Mouse (Mus musculus) pancreas, adult 10 weeks (tissue): Measurements from ENCODE around the gene Kti12. TPM values are rescaled to one million over a fixed set of nuclear protein-coding genes. Genes with fewer than 3 reads are reported as not detected.

ENCODE experiments used
- polyA plus RNA-seq: library from polyadenylated mRNA; stranded (reverse); fragments of 350-450 nt; fragmentation: Illumina TruSeq; extraction: RNeasy Lipid Tissue Mini Kit (QIAGEN cat#74804); gene quantifications from one replicate; pipeline ENCODE4 v1.2.3, GENCODE M21; 2015; ENCODE audit warnings: low read depth, low replicate concordance; ENCODE audit not compliant: insufficient read depth

Gene Kti12
- 6.8 TPM for polyA plus RNA-seq

DNA sequence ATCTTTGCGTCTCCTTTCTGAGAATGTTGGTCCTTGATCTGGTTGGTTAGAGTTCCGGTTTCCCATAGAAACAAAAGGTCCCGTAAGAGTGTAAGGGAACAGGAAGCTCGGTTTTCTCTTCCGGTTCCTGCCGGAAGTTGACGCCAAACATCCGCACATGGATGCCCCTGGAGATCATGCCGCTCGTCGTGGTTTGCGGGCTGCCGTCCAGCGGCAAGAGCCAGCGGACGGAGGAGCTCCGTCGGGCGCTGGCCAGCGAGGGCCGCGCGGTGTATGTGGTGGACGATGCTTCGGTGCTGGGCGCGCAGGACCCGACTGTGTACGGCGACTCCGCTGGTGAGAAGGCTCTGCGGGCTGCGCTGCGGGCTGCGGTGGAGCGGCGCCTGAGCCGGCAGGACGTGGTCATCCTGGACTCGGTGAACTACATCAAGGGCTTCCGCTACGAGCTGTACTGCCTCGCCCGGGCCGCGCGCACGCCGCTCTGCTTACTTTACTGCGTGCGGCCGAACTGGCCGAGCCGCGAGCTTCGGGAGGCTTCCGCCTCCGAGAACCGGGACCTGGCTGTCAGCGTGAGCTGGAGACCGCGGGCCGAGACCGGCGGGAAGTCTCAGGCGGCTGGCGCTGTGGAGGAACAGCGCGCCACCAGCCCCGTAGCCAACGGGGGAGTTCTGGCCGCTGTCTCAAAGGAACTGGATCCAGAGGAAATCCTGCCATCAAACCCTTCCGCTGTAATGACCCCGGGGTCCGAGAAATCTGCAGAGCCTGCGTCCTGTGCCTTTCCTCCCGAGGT is at the start of gene Kti12:
Gene Kti12, plus strand, starts transcription at position 71 of the 790 bp plus-strand sequence.

DNA sequence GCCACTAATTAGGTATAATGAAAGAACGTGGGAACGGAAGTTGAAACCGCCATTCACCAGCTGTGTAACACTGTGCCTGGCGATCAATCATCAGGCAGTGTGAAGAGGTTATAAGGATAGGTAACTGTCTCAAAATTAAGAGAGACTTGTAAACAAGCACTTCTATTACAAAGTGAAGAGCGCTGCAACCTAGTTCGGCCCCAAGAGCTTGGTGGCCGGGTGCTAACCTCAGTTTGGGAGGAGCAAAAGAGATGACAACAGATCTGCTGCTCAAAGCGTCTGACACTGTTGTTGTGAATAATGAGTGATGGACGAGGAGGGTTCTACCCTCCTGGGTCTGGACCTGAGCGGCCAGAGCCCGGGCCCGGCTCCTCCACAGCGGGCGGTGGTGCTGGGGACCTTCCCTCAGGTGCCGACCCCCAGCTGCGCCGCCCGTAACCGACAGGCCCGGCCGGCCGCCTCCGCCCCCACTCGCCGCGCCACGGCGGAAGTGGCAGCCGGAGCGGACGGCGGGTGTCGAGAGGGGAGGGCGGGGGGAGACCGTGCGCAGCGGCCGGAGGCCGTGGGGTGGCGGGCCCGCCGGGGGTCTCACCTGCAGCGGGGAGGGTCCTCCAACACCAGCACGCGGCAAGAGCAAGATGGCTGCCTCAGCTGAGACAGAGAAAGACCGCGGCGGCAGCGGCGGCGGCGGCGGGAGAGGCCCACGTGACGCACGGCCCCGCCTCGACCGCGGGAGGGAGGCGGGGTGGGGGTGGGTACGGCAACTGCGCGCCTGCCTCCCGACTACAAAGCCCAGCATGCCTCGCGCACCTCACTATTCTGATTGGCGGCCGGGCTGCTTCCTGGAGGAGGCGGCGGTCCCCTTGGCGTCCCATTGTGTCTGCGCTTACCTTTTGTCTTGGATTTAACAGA is 14.4 kb upstream of the Kti12 start, which contains the start of gene Btf3l4:
Gene Btf3l4, minus strand, starts transcription at position 699 of the 912 bp plus-strand sequence.

GRCm38 (mm10) chr4:108834115-108834970 is 13.2 kb upstream of the Kti12 start, which contains the start of gene Txndc12:
Gene Txndc12 (plus strand): TSS chr4:108834601.

GRCm38 (mm10) chr4:108848505-108848848 is 892 bp downstream of the Kti12 start, which contains the start of gene A730015C16Rik:
Gene A730015C16Rik (minus strand): TSS chr4:108848619.

GRCm38 (mm10) chr4:108878963-108879822 is 31.6 kb downstream of the Kti12 start, which contains the start of gene Rab3b:
Gene Rab3b (plus strand): TSS chr4:108879063.

Other genes with a start within 250 kb of the Kti12 start
- 30.5 TPM for gene Cc2d1b, start 227.8 kb upstream of the Kti12 start, polyA plus RNA-seq
- not detected for gene 3110021N24Rik, start 128.1 kb upstream of the Kti12 start, polyA plus RNA-seq
- gene Zfyve9, start 67.0 kb upstream of the Kti12 start, polyA plus RNA-seq = 3.9 TPM
- 13.4 TPM for gene Btf3l4, start 14.2 kb upstream of the Kti12 start, polyA plus RNA-seq
- 11.9 TPM for gene Txndc12, start 13.2 kb upstream of the Kti12 start, polyA plus RNA-seq
- gene A730015C16Rik, start 834 bp downstream of the Kti12 start, polyA plus RNA-seq = not detected
- gene Rab3b, start 31.3 kb downstream of the Kti12 start, polyA plus RNA-seq = 1.9 TPM
- gene Nrd1, start 152.9 kb downstream of the Kti12 start, polyA plus RNA-seq = 37.4 TPM